Mouse (Mus musculus) layer of hippocampus, adult 9-11 months (tissue): ENCODE measurements around the gene Gm7247.
"Not testable (repeated sequence)": the region's sequence is repeated elsewhere in the genome, so short reads cannot be mapped to it uniquely, and the experiment has no call there.

Source experiments
- DNase-seq: peaks from one replicate; pipeline ENCODE4 v3.0.0; 2022

The Gm7247 gene

DNA sequence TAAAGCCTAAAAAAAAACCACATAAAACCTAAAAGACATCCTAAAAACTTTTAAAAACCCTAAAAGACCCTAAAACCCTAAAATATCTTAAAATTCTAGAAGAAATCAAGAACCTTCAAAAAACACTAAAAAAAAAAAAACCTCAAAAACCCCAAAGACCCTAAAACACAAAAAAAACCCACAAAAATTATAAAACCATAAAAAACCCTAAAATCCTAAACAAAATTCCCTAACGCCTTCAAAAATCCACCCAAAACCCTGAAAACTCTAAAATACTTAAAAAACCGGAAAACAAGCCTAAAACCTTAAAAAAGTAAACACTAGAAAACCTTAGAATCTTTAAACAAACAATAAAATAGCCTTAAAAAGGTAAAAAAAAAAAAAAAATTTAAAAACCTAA, 136.4 kb downstream of the Gm7247 start:
- DNase-seq: no peak

DNA sequence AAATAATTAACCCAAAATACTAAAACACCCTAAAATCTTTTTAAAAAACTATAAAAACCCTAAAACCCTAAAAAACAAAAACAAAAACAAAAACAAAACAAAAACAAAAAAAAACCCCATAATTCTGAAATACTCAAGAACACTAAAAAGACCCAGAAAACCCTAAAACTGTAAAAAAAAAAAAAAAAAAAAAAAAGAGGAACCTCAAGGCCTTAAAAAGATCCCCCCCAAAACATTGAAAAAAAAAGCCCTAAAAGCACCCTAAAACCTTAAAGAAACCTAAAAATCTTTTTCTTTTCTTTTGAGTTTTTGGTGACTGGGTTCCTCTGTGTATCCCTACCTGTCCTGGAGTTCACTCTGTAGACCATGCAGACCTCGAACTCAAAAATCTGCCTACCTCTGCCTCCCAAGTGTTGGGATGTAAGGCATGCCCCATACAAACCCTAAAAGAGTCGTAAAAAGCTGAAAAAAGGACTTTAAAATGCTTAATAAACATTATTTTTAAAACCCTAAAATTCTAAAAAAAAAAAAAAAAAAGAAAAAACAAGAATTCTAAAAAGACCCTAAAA, 138.2 kb downstream of the Gm7247 start:
- DNase-seq: no peak

DNA sequence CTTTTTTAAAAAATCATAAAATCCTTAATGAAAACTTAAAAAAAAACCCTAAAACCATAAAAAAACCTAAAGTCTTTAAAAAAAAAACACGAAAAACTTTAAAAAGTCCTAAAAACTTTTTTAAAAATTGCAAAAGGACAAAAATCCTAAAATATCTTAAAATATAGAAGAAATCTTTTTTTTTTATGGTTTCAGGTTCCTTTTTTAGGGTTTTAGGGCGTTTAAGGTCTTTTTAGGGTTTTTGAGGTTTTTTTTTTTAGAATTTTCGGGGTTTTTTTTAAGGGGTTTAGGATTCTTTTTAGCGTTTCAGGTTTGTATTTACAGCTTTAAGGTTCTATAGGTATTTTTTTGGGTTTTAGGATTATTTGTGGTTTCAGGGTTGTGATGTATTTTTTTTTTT, 138.9 kb downstream of the Gm7247 start:
- DNase-seq: no peak

GRCm38 (mm10) chr14:51507416-51507815, 145.9 kb downstream of the Gm7247 start:
- DNase-seq: no peak

DNA sequence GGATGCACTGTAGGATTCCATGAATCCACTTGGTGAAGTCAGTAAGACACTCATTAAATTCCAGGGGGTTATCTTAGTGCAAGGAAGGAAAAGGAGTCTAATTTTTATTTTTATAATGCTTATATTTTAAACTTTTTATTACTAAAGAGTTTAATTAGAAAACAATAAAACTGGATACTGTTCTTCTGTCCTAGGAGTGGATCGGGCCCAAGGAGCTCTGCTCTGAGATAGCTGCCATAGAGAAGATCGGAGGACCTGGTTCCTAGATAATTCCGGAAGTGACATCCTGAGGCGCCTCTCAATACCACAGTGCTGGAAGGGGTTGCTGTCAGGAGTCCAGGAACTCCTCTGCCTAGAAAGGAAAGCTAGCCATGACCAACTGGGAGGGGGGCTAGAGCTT, 190.9 kb downstream of the Gm7247 start, which contains the start of gene Gm5622:
TSS of gene Gm5622 (plus strand) at position 301 of the 400 bp plus-strand sequence.
- no peak for DNase-seq

GRCm38 (mm10) chr14:51573963-51574362, 212.4 kb downstream of the Gm7247 start, which contains the start of gene Gm17175:
Gm17175 (minus strand) TSS chr14:51574063.
- DNase-seq: not testable (repeated sequence)

DNA sequence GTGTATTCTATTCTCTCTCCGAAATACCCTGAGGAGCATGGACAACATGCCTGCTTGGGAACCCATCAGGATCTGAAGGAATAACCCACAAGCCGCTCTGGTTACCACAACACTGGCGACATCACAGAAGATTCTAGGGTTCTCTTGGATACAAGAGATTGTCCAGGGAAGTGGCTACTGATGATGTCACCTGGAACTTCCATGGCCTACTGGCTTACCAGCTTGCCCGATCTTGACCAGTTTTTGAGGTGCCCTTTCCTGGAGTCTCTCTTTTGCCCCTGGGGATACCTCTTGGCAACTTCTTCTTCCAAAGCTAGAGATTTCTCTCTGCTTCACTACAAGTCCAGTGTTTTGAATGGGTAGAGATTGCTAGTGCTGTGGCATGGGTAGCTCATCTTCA, 230.5 kb downstream of the Gm7247 start, which contains the start of gene Gm17174:
TSS of gene Gm17174 (minus strand) at position 101 of the 400 bp plus-strand sequence.
- not testable (repeated sequence) for DNase-seq

- no peak for DNase-seq
These were observed 249.7 kb downstream of the Gm7247 start, which contains the start of gene Gm17078 for GRCm38 (mm10) chr14:51611210-51611609. Gm17078 (minus strand) TSS chr14:51611310.
